Mouse (Mus musculus) heart, embryonic 11.5 days (tissue): ENCODE data around the gene E330021D16Rik. TPM values are rescaled to one million over a fixed set of nuclear protein-coding genes. Genes with fewer than 3 reads are reported as not detected.

ENCODE experiments used
- ATAC-seq: fragments of 200-750 bp; cut with Nextera tagmentation; replicated peaks from 2 replicates; pipeline ENCODE4 v1.8.0; 2017; ENCODE audit warnings: moderate library complexity; ENCODE audit not compliant: insufficient number of reproducible peaks, low FRiP score, low TSS enrichment
- H3K27ac ChIP-seq: fragments of 300-500 bp; sonication (generic); 2 replicates; pipeline ENCODE4 v1.5.1; 2014; ENCODE audit warnings: mild to moderate bottlenecking, low read depth, low read length
- H3K27me3 ChIP-seq: fragments of 300-500 bp; sonication (generic); 2 replicates; pipeline ENCODE4 v1.6.1; 2014; ENCODE audit warnings: mild to moderate bottlenecking, low read length, mixed read lengths; ENCODE audit not compliant: control insufficient read depth, insufficient read depth
- H3K36me3 ChIP-seq: fragments of 300-500 bp; sonication (generic); 2 replicates; pipeline ENCODE4 v1.6.1; 2014; ENCODE audit warnings: mild to moderate bottlenecking, low read length, moderate library complexity, mixed read lengths; ENCODE audit not compliant: control insufficient read depth, insufficient read depth
- H3K4me1 ChIP-seq: fragments of 300-500 bp; sonication (generic); 2 replicates; pipeline ENCODE4 v1.6.1; 2014; ENCODE audit warnings: low read length; ENCODE audit not compliant: control insufficient read depth, insufficient read depth
- H3K4me2 ChIP-seq: fragments of 300-500 bp; sonication (generic); 2 replicates; pipeline ENCODE4 v1.6.1; 2014; ENCODE audit warnings: mild to moderate bottlenecking, moderate library complexity
- H3K4me3 ChIP-seq: fragments of 300-500 bp; sonication (generic); 2 replicates; pipeline ENCODE4 v1.5.1; 2014; ENCODE audit warnings: low read depth, low read length
- H3K9ac ChIP-seq: fragments of 300-500 bp; sonication (generic); 2 replicates; pipeline ENCODE4 v1.6.1; 2014; ENCODE audit warnings: mild to moderate bottlenecking, low read depth, low read length, moderate library complexity
- H3K9me3 ChIP-seq: fragments of 300-500 bp; sonication (generic); replicated peaks from 2 replicates; pipeline ENCODE4 v1.6.1; 2016; ENCODE audit warnings: low read length; ENCODE audit not compliant: control insufficient read depth
- WGBS: fragments of 180-500 bp; shearing (Covaris S2); extraction: QIAGEN DNeasy Blood & Tissue Kit; methylation state at CpG from one replicate; pipeline ENCODE4 v1.1.7; 2014; ENCODE audit not compliant: insufficient replicate concordance; 5-methylcytosine and 5-hydroxymethylcytosine counted together
- polyA plus RNA-seq: library from polyadenylated mRNA; unstranded; fragments of >200 nt; fragmentation: Nextera tagmentation; extraction: Ambion mirVana; gene quantifications from 2 replicates; pipeline ENCODE4 v1.2.1, GENCODE M21; 2014

The E330021D16Rik gene
- polyA plus RNA-seq: not detected in 2 replicates

GRCm38 (mm10) chr6:136415133-136415775 lies at the start of gene E330021D16Rik:
TSS of gene E330021D16Rik (minus strand) at chr6:136415569.
- Histone ChIP-seq H3K27me3 (no peaks in the 10 kb centered on the region), H3K36me3 (no peaks in the 10 kb centered on the region), H3K9ac (no peak within 1 kb of the TSS), H3K4me2 (no peak within 1 kb of the TSS), H3K9me3 (no peaks in the 10 kb centered on the region), H3K27ac (no peak within 1 kb of the TSS), H3K4me3 (no peak within 1 kb of the TSS), H3K4me1 (peaks cover 9% of the 10 kb centered on the region)
- no peak for ATAC-seq
- 82% methylated on average over 9 of the region's 9 CpGs for WGBS

GRCm38 (mm10) chr6:136465021-136465420 lies 49.7 kb upstream of the E330021D16Rik start:
- peaks cover 23% of the 10 kb centered on the region for H3K4me1 ChIP-seq
- no peak overlapping the region for H3K4me2 ChIP-seq
- no peaks in the 10 kb centered on the region for H3K9me3 ChIP-seq
- H3K4me3 ChIP-seq: no peak overlapping the region
- no peaks in the 10 kb centered on the region for H3K36me3 ChIP-seq
- H3K9ac ChIP-seq: no peak overlapping the region
- ATAC-seq: no peak
- H3K27ac ChIP-seq: no peak overlapping the region
- H3K27me3 ChIP-seq: no peaks in the 10 kb centered on the region
- 85% methylated on average over 8 of the region's 8 CpGs for WGBS

GRCm38 (mm10) chr6:136464121-136464621 lies 48.8 kb upstream of the E330021D16Rik start:
- Histone ChIP-seq H3K4me1 (peaks cover 15% of the 10 kb centered on the region), H3K27ac (0 out of 2 replicates have a peak overlapping the region, but pooled peaks have one; percentile 3), H3K4me2 (no peak overlapping the region), H3K4me3 (no peak overlapping the region), H3K9ac (0 out of 2 replicates have a peak overlapping the region, but pooled peaks have one; percentile 12), H3K9me3 (no peaks in the 10 kb centered on the region), H3K27me3 (no peaks in the 10 kb centered on the region), H3K36me3 (no peaks in the 10 kb centered on the region)
- no peak for ATAC-seq
- WGBS: 58% methylated on average over 12 of the region's 12 CpGs

GRCm38 (mm10) chr6:136463491-136463890 lies 48.1 kb upstream of the E330021D16Rik start:
- Histone ChIP-seq H3K27me3 (no peaks in the 10 kb centered on the region), H3K9ac (no peak overlapping the region), H3K4me1 (0 out of 2 replicates have a peak, but pooled peaks cover 10% of the 10 kb centered on the region), H3K4me2 (no peak overlapping the region), H3K36me3 (no peaks in the 10 kb centered on the region), H3K4me3 (no peak overlapping the region), H3K27ac (0 out of 2 replicates have a peak overlapping the region, but pooled peaks have one; percentile 3), H3K9me3 (no peaks in the 10 kb centered on the region)
- ATAC-seq: no peak
- 66% methylated on average over 9 of the region's 9 CpGs for WGBS

GRCm38 (mm10) chr6:136459156-136459555 lies 43.8 kb upstream of the E330021D16Rik start:
- WGBS: 79% methylated on average over 7 of the region's 7 CpGs
- Histone ChIP-seq H3K36me3 (no peaks in the 10 kb centered on the region), H3K4me2 (no peak overlapping the region), H3K9me3 (no peaks in the 10 kb centered on the region), H3K27me3 (no peaks in the 10 kb centered on the region), H3K4me1 (0 out of 2 replicates have a peak, but pooled peaks cover 4% of the 10 kb centered on the region), H3K4me3 (no peak overlapping the region), H3K27ac (no peak overlapping the region), H3K9ac (no peak overlapping the region)
- no peak for ATAC-seq

- 87% methylated on average over 1 of the region's 1 CpGs for WGBS
- H3K9me3 ChIP-seq: no peaks in the 10 kb centered on the region
These were observed 40.9 kb upstream of the E330021D16Rik start for GRCm38 (mm10) chr6:136456302-136456701.

GRCm38 (mm10) chr6:136455696-136456095 lies 40.3 kb upstream of the E330021D16Rik start:
- 71% methylated on average over 3 of the region's 3 CpGs for WGBS
- no peak overlapping the region for H3K4me3 ChIP-seq

More at GRCm38 (mm10) chr6:136456302-136456701, 40.9 kb upstream of the E330021D16Rik start:
- Histone ChIP-seq H3K27ac (no peak overlapping the region), H3K27me3 (no peaks in the 10 kb centered on the region), H3K4me3 (no peak overlapping the region), H3K4me1 (peaks cover 2% of the 10 kb centered on the region; the same call in 1 of the 2 replicates), H3K4me2 (no peak overlapping the region), H3K36me3 (no peaks in the 10 kb centered on the region), H3K9ac (no peak overlapping the region)
- ATAC-seq: no peak

GRCm38 (mm10) chr6:136452623-136453022 lies 37.3 kb upstream of the E330021D16Rik start:
- H3K4me1 ChIP-seq: peaks cover 2% of the 10 kb centered on the region; the same call in 1 of the 2 replicates
- H3K36me3 ChIP-seq: no peaks in the 10 kb centered on the region
- ATAC-seq: no peak
- H3K27me3 ChIP-seq: no peaks in the 10 kb centered on the region
- no peak overlapping the region for H3K4me2 ChIP-seq
- H3K27ac ChIP-seq: no peak overlapping the region
- H3K9ac ChIP-seq: no peak overlapping the region
- H3K4me3 ChIP-seq: no peak overlapping the region
- 65% methylated on average over 3 of the region's 3 CpGs for WGBS
- 0 out of 2 replicates have a peak, but pooled peaks cover 2% of the 10 kb centered on the region for H3K9me3 ChIP-seq

More at GRCm38 (mm10) chr6:136455696-136456095, 40.3 kb upstream of the E330021D16Rik start:
- Histone ChIP-seq H3K9me3 (no peaks in the 10 kb centered on the region), H3K36me3 (no peaks in the 10 kb centered on the region), H3K9ac (no peak overlapping the region), H3K4me2 (no peak overlapping the region), H3K27ac (no peak overlapping the region), H3K27me3 (no peaks in the 10 kb centered on the region), H3K4me1 (peaks cover 2% of the 10 kb centered on the region; the same call in 1 of the 2 replicates)
- no peak for ATAC-seq
